Mouse (Mus musculus) heart, embryonic 15.5 days (tissue): Measurements from ENCODE around the gene Krcc1. TPM values are rescaled to one million over a fixed set of nuclear protein-coding genes. Genes with fewer than 3 reads are reported as not detected.

Experiments used
- ATAC-seq: fragments of 200-750 bp; cut with Nextera tagmentation; replicated peaks from 2 replicates; pipeline ENCODE4 v1.8.0; 2017; ENCODE audit warnings: low read depth, moderate TSS enrichment; ENCODE audit not compliant: insufficient number of reproducible peaks, insufficient read depth, low FRiP score
- H3K27ac ChIP-seq: fragments of 300-500 bp; sonication (generic); 2 replicates; pipeline ENCODE4 v1.5.1; 2015; ENCODE audit warnings: mild to moderate bottlenecking, inconsistent platforms
- H3K27me3 ChIP-seq: fragments of 300-500 bp; sonication (generic); 2 replicates; pipeline ENCODE4 v1.6.1; 2015; ENCODE audit warnings: inconsistent platforms
- H3K36me3 ChIP-seq: fragments of 300-500 bp; sonication (generic); 2 replicates; pipeline ENCODE4 v1.6.1; 2015; ENCODE audit warnings: mild to moderate bottlenecking, inconsistent platforms
- H3K4me1 ChIP-seq: fragments of 300-500 bp; sonication (generic); replicated peaks from 2 replicates; pipeline ENCODE4 v1.6.1; 2015; ENCODE audit warnings: inconsistent platforms
- H3K4me2 ChIP-seq: fragments of 300-500 bp; sonication (generic); 2 replicates; pipeline ENCODE4 v1.6.1; 2015; ENCODE audit warnings: inconsistent platforms, mild to moderate bottlenecking, moderate library complexity
- H3K4me3 ChIP-seq: fragments of 300-500 bp; sonication (generic); 2 replicates; pipeline ENCODE4 v1.5.1; 2015; ENCODE audit warnings: mild to moderate bottlenecking, inconsistent platforms
- H3K9ac ChIP-seq: fragments of 300-500 bp; sonication (generic); 2 replicates; pipeline ENCODE4 v1.6.1; 2015; ENCODE audit warnings: mild to moderate bottlenecking, inconsistent platforms
- H3K9me3 ChIP-seq: fragments of 300-500 bp; sonication (generic); replicated peaks from 2 replicates; pipeline ENCODE4 v1.6.1; 2016; ENCODE audit warnings: inconsistent platforms
- WGBS: fragments of 180-500 bp; shearing (Covaris S2); methylation state at CpG from one replicate; pipeline ENCODE4 v1.1.7; 2015; ENCODE audit warnings: mixed read lengths; 5-methylcytosine and 5-hydroxymethylcytosine counted together
- microRNA-seq: library from miRNA; unstranded; fragments of <30 nt; microRNA quantifications from one replicate; pipeline ENCODE4, GENCODE M21; 2016
- polyA plus RNA-seq: library from polyadenylated mRNA; unstranded; fragments of >200 nt; fragmentation: Nextera tagmentation; extraction: Ambion mirVana; gene quantifications from 2 replicates; pipeline ENCODE4 v1.2.1, GENCODE M21; 2015

Krcc1 gene
- polyA plus RNA-seq, 1 experiment from 2014 or later, result 68.2 TPM

- no peaks in the 10 kb centered on the region for H3K9me3 ChIP-seq
- H3K27ac ChIP-seq, result no peak overlapping the region
- no peaks in the 10 kb centered on the region for H3K36me3 ChIP-seq
- H3K4me2 ChIP-seq, result no peak overlapping the region
- no peak overlapping the region for H3K4me3 ChIP-seq
- no peaks in the 10 kb centered on the region for H3K4me1 ChIP-seq
- no peak for ATAC-seq
- 53% methylated on average over 3 of the region's 3 CpGs for WGBS
- H3K27me3 ChIP-seq, result no peaks in the 10 kb centered on the region
- no peak overlapping the region for H3K9ac ChIP-seq
These were observed 61.6 kb downstream of the Krcc1 start for GRCm38 (mm10) chr6:71333031-71333430.

GRCm38 (mm10) chr6:71333578-71334273, 62.2 kb downstream of the Krcc1 start:
- Histone ChIP-seq H3K4me1 (no peaks in the 10 kb centered on the region), H3K4me2 (no peak overlapping the region), H3K9me3 (no peaks in the 10 kb centered on the region), H3K4me3 (no peak overlapping the region), H3K27me3 (no peaks in the 10 kb centered on the region), H3K27ac (no peak overlapping the region), H3K36me3 (no peaks in the 10 kb centered on the region), H3K9ac (no peak overlapping the region)
- 86% methylated on average over 11 of the region's 11 CpGs for WGBS
- ATAC-seq, result no peak

Small RNAs within 50 kb of the gene (microRNA-seq; reads per million reads assigned to microRNA genes)
- 18.3 reads per million, percentile 32 among the genes with 10 or more reads in this experiment for gene Mir8112

Other genes with a start within 250 kb of the Krcc1 start
- 4.2 and 6.9 TPM in 2 replicates for gene Thnsl2, start 127.2 kb upstream of the Krcc1 start, polyA plus RNA-seq
- 0.42 and 2.9 TPM in 2 replicates for gene Fabp1, start 71.8 kb upstream of the Krcc1 start, polyA plus RNA-seq
- gene Smyd1, start 50.6 kb downstream of the Krcc1 start, polyA plus RNA-seq, result 97.1 and 101 TPM in 2 replicates
- 0.76 TPM in 1 of 2 replicates, not detected in the other for gene Cd8b1, start 51.1 kb downstream of the Krcc1 start, polyA plus RNA-seq
- gene Cd8a, start 101.8 kb downstream of the Krcc1 start, polyA plus RNA-seq, result 0.66 TPM in 1 of 2 replicates, not detected in the other
- 8.4 and 9.9 TPM in 2 replicates for gene Rmnd5a, start 169.0 kb downstream of the Krcc1 start, polyA plus RNA-seq
- 14.5 and 15.8 TPM in 2 replicates for gene Rnf103, start 222.2 kb downstream of the Krcc1 start, polyA plus RNA-seq